Mouse (Mus musculus): ENCODE results near the gene Olfr653. TPM values are rescaled to one million over a fixed set of nuclear protein-coding genes. Genes with fewer than 3 reads are reported as not detected.

The Olfr653 gene
- not detected in 2 replicates for polyA plus RNA-seq (2012; rRNA removed)

- no peak within 1 kb of the TSS for H3K27ac ChIP-seq (ENCODE audit: insufficient read depth, low read length)
- no peaks in the 10 kb centered on the region for H3K4me1 ChIP-seq (ENCODE audit: control insufficient read depth, insufficient read depth, low read length)
- no peak for DNase-seq
- H3K4me3 ChIP-seq (replicated peaks; ENCODE audit: insufficient read depth, low read depth, low read length) = no peak within 1 kb of the TSS
- TF ChIP-seq CTCF (IDR thresholded peaks at IDR 0.05; ENCODE audit: borderline replicate concordance, insufficient read depth, low read depth, low read length) (no peak), POLR2A (IDR thresholded peaks at IDR 0.05; ENCODE audit: borderline replicate concordance, insufficient read depth, low read length) (no peak)
- WGBS = 66% methylated on average over 2 of the region's 2 CpGs
- H3K27me3 ChIP-seq (ENCODE audit: control insufficient read depth, insufficient read depth, low read length) = no peaks in the 10 kb centered on the region
Measured at GRCm38 (mm10) chr7:104577014-104577413, at the start of gene Olfr653. TSS of gene Olfr653 (plus strand) at chr7:104577314.

- Histone ChIP-seq H3K4me3 (replicated peaks; ENCODE audit: insufficient read depth, low read depth, low read length) (no peak within 1 kb of the TSS), H3K4me1 (ENCODE audit: control insufficient read depth, insufficient read depth, low read length) (no peaks in the 10 kb centered on the region), H3K27ac (ENCODE audit: insufficient read depth, low read length) (no peak within 1 kb of the TSS), H3K27me3 (ENCODE audit: control insufficient read depth, insufficient read depth, low read length) (no peaks in the 10 kb centered on the region)
- no peak for DNase-seq
- TF ChIP-seq CTCF (IDR thresholded peaks at IDR 0.05; ENCODE audit: borderline replicate concordance, insufficient read depth, low read depth, low read length) (no peak), POLR2A (IDR thresholded peaks at IDR 0.05; ENCODE audit: borderline replicate concordance, insufficient read depth, low read length) (no peak)
- WGBS = 80% methylated on average over 5 of the region's 5 CpGs
Measured at GRCm38 (mm10) chr7:104549833-104550232, 27.3 kb upstream of the Olfr653 start, which contains the start of gene Olfr651. TSS of gene Olfr651 (plus strand) at chr7:104550133.

- H3K27me3 ChIP-seq (ENCODE audit: control insufficient read depth, insufficient read depth, low read length) = no peaks in the 10 kb centered on the region
- WGBS = 59% methylated on average over 1 of the region's 1 CpGs
- TF ChIP-seq CTCF (IDR thresholded peaks at IDR 0.05; ENCODE audit: borderline replicate concordance, insufficient read depth, low read depth, low read length) (no peak), POLR2A (IDR thresholded peaks at IDR 0.05; ENCODE audit: borderline replicate concordance, insufficient read depth, low read length) (no peak)
Measured at GRCm38 (mm10) chr7:104552700-104553099, 24.4 kb upstream of the Olfr653 start.

GRCm38 (mm10) chr7:104560601-104561000 is 16.5 kb upstream of the Olfr653 start, which contains the start of gene Olfr652:
TSS of gene Olfr652 (plus strand) at chr7:104560901.
- no peaks in the 10 kb centered on the region for H3K4me1 ChIP-seq (ENCODE audit: control insufficient read depth, insufficient read depth, low read length)
- no peak for DNase-seq
- no peak within 1 kb of the TSS for H3K4me3 ChIP-seq (replicated peaks; ENCODE audit: insufficient read depth, low read depth, low read length)
- no peak within 1 kb of the TSS for H3K27ac ChIP-seq (ENCODE audit: insufficient read depth, low read length)
- TF ChIP-seq CTCF (IDR thresholded peaks at IDR 0.05; ENCODE audit: borderline replicate concordance, insufficient read depth, low read depth, low read length) = no peak
- no peak for TF ChIP-seq POLR2A (IDR thresholded peaks at IDR 0.05; ENCODE audit: borderline replicate concordance, insufficient read depth, low read length)
- no peaks in the 10 kb centered on the region for H3K27me3 ChIP-seq (ENCODE audit: control insufficient read depth, insufficient read depth, low read length)

More at GRCm38 (mm10) chr7:104552700-104553099, 24.4 kb upstream of the Olfr653 start:
- Histone ChIP-seq H3K4me3 (replicated peaks; ENCODE audit: insufficient read depth, low read depth, low read length) (no peak overlapping the region), H3K27ac (ENCODE audit: insufficient read depth, low read length) (no peak overlapping the region), H3K4me1 (ENCODE audit: control insufficient read depth, insufficient read depth, low read length) (no peaks in the 10 kb centered on the region)
- no peak for DNase-seq

- Histone ChIP-seq H3K27ac (ENCODE audit: insufficient read depth, low read length) (no peak overlapping the region), H3K4me3 (replicated peaks; ENCODE audit: insufficient read depth, low read depth, low read length) (no peak overlapping the region), H3K27me3 (ENCODE audit: control insufficient read depth, insufficient read depth, low read length) (no peaks in the 10 kb centered on the region), H3K4me1 (ENCODE audit: control insufficient read depth, insufficient read depth, low read length) (no peaks in the 10 kb centered on the region)
- TF ChIP-seq CTCF (IDR thresholded peaks at IDR 0.05; ENCODE audit: borderline replicate concordance, insufficient read depth, low read depth, low read length) (no peak), POLR2A (IDR thresholded peaks at IDR 0.05; ENCODE audit: borderline replicate concordance, insufficient read depth, low read length) (no peak)
- DNase-seq = no peak
- 92% methylated on average over 4 of the region's 4 CpGs for WGBS
Measured at GRCm38 (mm10) chr7:104580846-104581245, 3.7 kb downstream of the Olfr653 start.

- no peak for DNase-seq
- TF ChIP-seq POLR2A (IDR thresholded peaks at IDR 0.05; ENCODE audit: borderline replicate concordance, insufficient read depth, low read length) (no peak), CTCF (IDR thresholded peaks at IDR 0.05; ENCODE audit: borderline replicate concordance, insufficient read depth, low read depth, low read length) (no peak)
- Histone ChIP-seq H3K4me3 (replicated peaks; ENCODE audit: insufficient read depth, low read depth, low read length) (no peak overlapping the region), H3K27ac (ENCODE audit: insufficient read depth, low read length) (no peak overlapping the region), H3K4me1 (ENCODE audit: control insufficient read depth, insufficient read depth, low read length) (no peaks in the 10 kb centered on the region), H3K27me3 (ENCODE audit: control insufficient read depth, insufficient read depth, low read length) (no peaks in the 10 kb centered on the region)
- 87% methylated on average over 4 of the region's 4 CpGs for WGBS
Measured at GRCm38 (mm10) chr7:104581429-104581828, 4.3 kb downstream of the Olfr653 start.

GRCm38 (mm10) chr7:104586725-104587124 is 9.6 kb downstream of the Olfr653 start, which contains the start of gene Olfr654:
TSS of gene Olfr654 (plus strand) at chr7:104587025.
- H3K4me1 ChIP-seq (ENCODE audit: control insufficient read depth, insufficient read depth, low read length) = no peaks in the 10 kb centered on the region
- no peak within 1 kb of the TSS for H3K27ac ChIP-seq (ENCODE audit: insufficient read depth, low read length)
- no peak for DNase-seq
- WGBS = 87% methylated on average over 4 of the region's 4 CpGs
- H3K27me3 ChIP-seq (ENCODE audit: control insufficient read depth, insufficient read depth, low read length) = no peaks in the 10 kb centered on the region
- TF ChIP-seq CTCF (IDR thresholded peaks at IDR 0.05; ENCODE audit: borderline replicate concordance, insufficient read depth, low read depth, low read length) = no peak
- no peak for TF ChIP-seq POLR2A (IDR thresholded peaks at IDR 0.05; ENCODE audit: borderline replicate concordance, insufficient read depth, low read length)
- no peak within 1 kb of the TSS for H3K4me3 ChIP-seq (replicated peaks; ENCODE audit: insufficient read depth, low read depth, low read length)

GRCm38 (mm10) chr7:104588274-104588673 is 11.2 kb downstream of the Olfr653 start:
- no peak for DNase-seq
- 83% methylated on average over 5 of the region's 5 CpGs for WGBS
- TF ChIP-seq CTCF (IDR thresholded peaks at IDR 0.05; ENCODE audit: borderline replicate concordance, insufficient read depth, low read depth, low read length) (no peak), POLR2A (IDR thresholded peaks at IDR 0.05; ENCODE audit: borderline replicate concordance, insufficient read depth, low read length) (no peak)
- Histone ChIP-seq H3K4me3 (replicated peaks; ENCODE audit: insufficient read depth, low read depth, low read length) (no peak overlapping the region), H3K27ac (ENCODE audit: insufficient read depth, low read length) (no peak overlapping the region), H3K4me1 (ENCODE audit: control insufficient read depth, insufficient read depth, low read length) (no peaks in the 10 kb centered on the region), H3K27me3 (ENCODE audit: control insufficient read depth, insufficient read depth, low read length) (no peaks in the 10 kb centered on the region)

Data from cerebellum, adult 2 months (tissue).